Mouse (Mus musculus): ENCODE data around the gene Rnf145. TPM values are rescaled to one million over a fixed set of nuclear protein-coding genes. Genes with fewer than 3 reads are reported as not detected.
"Not testable (repeated sequence)": the region's sequence is repeated elsewhere in the genome, so short reads cannot be mapped to it uniquely, and the experiment has no call there.

Rnf145 gene
- polyA plus RNA-seq, 1 experiment from 2014 or later: 61.4 TPM

GRCm38 (mm10) chr11:44561476-44562015, 42.8 kb downstream of the Rnf145 start:
- no peak for DNase-seq (ENCODE audit: low spot score)

DNA sequence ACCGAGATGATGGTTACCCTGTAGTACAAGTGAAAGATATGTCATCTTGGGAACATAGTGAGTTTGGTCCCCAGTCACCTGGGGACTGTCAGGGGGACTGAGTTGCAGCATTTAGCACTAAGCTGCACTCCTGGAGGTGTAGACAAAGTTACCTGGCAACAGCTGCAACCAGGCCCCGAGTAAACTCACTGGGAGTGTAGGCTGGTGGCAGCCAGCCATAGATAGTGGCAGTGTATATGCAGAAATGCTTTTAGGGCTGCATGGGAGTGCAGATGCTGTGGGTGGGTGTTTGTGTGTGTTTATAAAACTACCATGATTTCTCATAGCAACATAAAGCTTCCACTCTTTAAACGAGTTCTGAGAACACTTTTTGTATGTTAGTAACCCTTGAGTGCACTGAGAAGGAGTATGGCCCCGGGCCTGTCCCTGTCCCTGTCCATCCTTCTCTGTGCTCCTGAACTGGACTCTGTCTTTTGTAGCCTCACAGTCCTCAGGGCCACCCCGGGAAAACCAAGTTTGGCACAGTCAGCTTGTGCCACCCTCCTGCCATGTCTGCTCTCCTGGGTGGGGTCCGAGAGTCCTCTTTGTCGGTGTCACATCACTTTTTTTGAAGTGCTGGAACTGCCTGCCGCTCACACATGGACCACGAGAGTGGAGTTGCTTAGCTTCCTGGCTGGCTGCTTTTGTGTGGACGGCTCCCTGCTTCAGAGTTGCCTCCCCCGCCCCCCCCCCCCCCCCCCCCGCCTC, 43.8 kb downstream of the Rnf145 start:
- Histone ChIP-seq H3K36me3 (ENCODE audit: insufficient read depth, low read length) (peaks cover 55% of the 10 kb centered on the region), H3K9ac (ENCODE audit: low read depth, low read length) (no peak overlapping the region), H3K27ac (no peak overlapping the region), H3K27me3 (ENCODE audit: insufficient read depth, low read length) (no peaks in the 10 kb centered on the region), H3K9me3 (replicated peaks; ENCODE audit: low read length) (no peaks in the 10 kb centered on the region), H3K4me1 (replicated peaks; ENCODE audit: insufficient read depth, low read length) (no peaks in the 10 kb centered on the region), H3K4me2 (ENCODE audit: low read length) (no peak overlapping the region), H3K4me3 (replicated peaks; ENCODE audit: low read depth, low read length) (no peak overlapping the region)
- ATAC-seq (replicated peaks; ENCODE audit: low FRiP score, low read depth) (no peak), DNase-seq (ENCODE audit: low spot score) (no peak)
- no peak for TF ChIP-seq CTCF (IDR thresholded peaks at IDR 0.05; ENCODE audit: low read depth)
- WGBS: 71% methylated on average over 11 of the region's 12 CpGs

More at GRCm38 (mm10) chr11:44561476-44562015, 42.8 kb downstream of the Rnf145 start:
- no peaks in the 10 kb centered on the region for H3K9me3 ChIP-seq (replicated peaks; ENCODE audit: low read length)
- peaks cover 63% of the 10 kb centered on the region for H3K36me3 ChIP-seq (ENCODE audit: insufficient read depth, low read length)
- H3K4me3 ChIP-seq (replicated peaks; ENCODE audit: low read depth, low read length): no peak overlapping the region
- H3K27ac ChIP-seq: no peak overlapping the region
- 84% methylated on average over 21 of the region's 21 CpGs for WGBS
- no peaks in the 10 kb centered on the region for H3K27me3 ChIP-seq (ENCODE audit: insufficient read depth, low read length)
- no peak overlapping the region for H3K4me2 ChIP-seq (ENCODE audit: low read length)
- ATAC-seq (replicated peaks; ENCODE audit: low FRiP score, low read depth): no peak
- TF ChIP-seq CTCF (IDR thresholded peaks at IDR 0.05; ENCODE audit: low read depth): no peak
- H3K4me1 ChIP-seq (replicated peaks; ENCODE audit: insufficient read depth, low read length): no peaks in the 10 kb centered on the region
- H3K9ac ChIP-seq (ENCODE audit: low read depth, low read length): no peak overlapping the region

DNA sequence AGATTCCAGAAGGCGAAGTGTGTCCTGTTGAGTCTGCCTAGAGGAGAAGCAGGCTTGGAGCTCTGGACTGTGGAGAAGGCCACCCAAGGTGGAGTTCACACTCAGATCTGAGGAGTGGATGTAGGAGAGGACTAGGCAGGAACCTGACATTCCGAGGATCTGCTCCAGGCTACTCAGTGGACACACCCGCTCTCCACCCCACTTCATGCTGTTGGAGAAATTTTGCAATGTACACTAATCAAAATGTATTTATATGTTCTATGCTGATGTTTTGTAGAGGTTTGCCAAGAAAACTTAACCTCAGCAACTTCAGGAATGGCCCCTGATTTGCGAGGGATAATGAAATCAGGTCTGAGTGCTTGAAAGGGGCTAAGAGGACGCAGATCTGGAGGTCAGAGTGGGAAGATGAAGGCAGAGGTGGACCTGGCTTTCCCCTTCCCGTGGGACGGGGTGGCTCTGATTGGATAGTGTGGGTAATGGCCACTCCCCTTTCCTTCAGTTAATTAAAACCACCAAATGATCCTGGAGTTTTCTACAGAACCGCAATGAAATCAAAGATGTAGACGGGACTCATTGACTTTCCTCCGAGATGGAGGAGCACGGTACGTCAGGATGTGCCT, 45.6 kb downstream of the Rnf145 start:
- Histone ChIP-seq H3K27me3 (ENCODE audit: insufficient read depth, low read length) (no peaks in the 10 kb centered on the region), H3K4me2 (ENCODE audit: low read length) (no peak overlapping the region), H3K9ac (ENCODE audit: low read depth, low read length) (no peak overlapping the region), H3K4me3 (replicated peaks; ENCODE audit: low read depth, low read length) (no peak overlapping the region), H3K27ac (no peak overlapping the region), H3K36me3 (ENCODE audit: insufficient read depth, low read length) (peaks cover 48% of the 10 kb centered on the region), H3K4me1 (replicated peaks; ENCODE audit: insufficient read depth, low read length) (no peaks in the 10 kb centered on the region), H3K9me3 (replicated peaks; ENCODE audit: low read length) (no peaks in the 10 kb centered on the region)
- DNase-seq (ENCODE audit: low spot score) (no peak), ATAC-seq (replicated peaks; ENCODE audit: low FRiP score, low read depth) (no peak)
- TF ChIP-seq CTCF (IDR thresholded peaks at IDR 0.05; ENCODE audit: low read depth): no peak
- 93% methylated on average over 12 of the region's 12 CpGs for WGBS

DNA sequence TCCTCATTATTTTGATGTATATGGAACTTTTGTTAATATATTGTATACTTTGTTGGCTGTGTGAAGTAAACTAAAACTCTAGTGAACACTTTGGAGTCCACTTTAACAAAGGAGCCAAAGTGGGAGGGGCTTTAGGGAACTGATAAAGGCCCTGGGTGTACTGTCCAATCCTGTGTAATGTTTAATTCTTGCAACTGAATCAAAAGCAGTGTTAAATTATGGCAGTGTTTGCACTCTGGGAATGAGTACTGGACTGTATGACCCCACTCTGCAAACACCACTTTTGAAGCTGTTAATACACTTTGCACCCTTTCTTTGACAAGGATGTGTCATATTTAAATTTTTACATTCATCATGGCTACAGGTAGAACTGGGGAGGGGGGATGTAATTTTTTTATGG, 46.2 kb downstream of the Rnf145 start:
- no peak for ATAC-seq (replicated peaks; ENCODE audit: low FRiP score, low read depth)
- no peaks in the 10 kb centered on the region for H3K4me1 ChIP-seq (replicated peaks; ENCODE audit: insufficient read depth, low read length)
- no peaks in the 10 kb centered on the region for H3K27me3 ChIP-seq (ENCODE audit: insufficient read depth, low read length)
- H3K4me2 ChIP-seq (ENCODE audit: low read length): no peak overlapping the region
- no peak overlapping the region for H3K4me3 ChIP-seq (replicated peaks; ENCODE audit: low read depth, low read length)
- no peak for DNase-seq (ENCODE audit: low spot score)
- TF ChIP-seq CTCF (IDR thresholded peaks at IDR 0.05; ENCODE audit: low read depth): no peak
- no peak overlapping the region for H3K9ac ChIP-seq (ENCODE audit: low read depth, low read length)
- H3K27ac ChIP-seq: no peak overlapping the region
- H3K9me3 ChIP-seq (replicated peaks; ENCODE audit: low read length): no peaks in the 10 kb centered on the region
- H3K36me3 ChIP-seq (ENCODE audit: insufficient read depth, low read length): peaks cover 43% of the 10 kb centered on the region

- not testable (repeated sequence) for DNase-seq (ENCODE audit: low spot score); H3K4me3 ChIP-seq (replicated peaks; ENCODE audit: low read depth, low read length)
- WGBS: 74% methylated on average over 4 of the region's 4 CpGs
These were observed 51.6 kb downstream of the Rnf145 start for GRCm38 (mm10) chr11:44570336-44570735.

DNA sequence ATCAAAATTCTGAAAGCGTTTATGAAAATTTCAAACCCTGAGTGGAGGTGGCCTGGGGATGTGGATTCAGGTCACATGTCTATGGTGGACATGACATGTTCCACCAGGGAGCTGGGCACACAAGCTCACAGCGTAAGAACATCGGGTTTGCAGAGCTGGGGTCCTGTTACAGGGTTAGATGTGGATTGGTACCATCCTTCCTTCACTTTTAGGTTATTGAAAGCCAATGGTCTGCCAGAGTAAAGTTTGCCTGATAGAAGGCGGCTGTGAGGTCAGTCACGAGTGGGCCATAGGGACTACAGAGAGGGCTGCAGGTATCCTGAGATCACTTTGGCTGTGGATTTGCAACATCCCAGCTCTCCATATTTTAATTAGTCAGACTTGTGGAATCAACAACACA, 54.0 kb downstream of the Rnf145 start:
- DNase-seq (ENCODE audit: low spot score) (no peak), ATAC-seq (replicated peaks; ENCODE audit: low FRiP score, low read depth) (no peak)
- H3K9me3 ChIP-seq (replicated peaks; ENCODE audit: low read length): no peaks in the 10 kb centered on the region
- no peak overlapping the region for H3K27ac ChIP-seq
- WGBS: 96% methylated on average over 5 of the region's 5 CpGs
- no peak for TF ChIP-seq CTCF (IDR thresholded peaks at IDR 0.05; ENCODE audit: low read depth)
- no peak overlapping the region for H3K9ac ChIP-seq (ENCODE audit: low read depth, low read length)
- no peaks in the 10 kb centered on the region for H3K36me3 ChIP-seq (ENCODE audit: insufficient read depth, low read length)
- H3K4me2 ChIP-seq (ENCODE audit: low read length): no peak overlapping the region
- H3K4me1 ChIP-seq (replicated peaks; ENCODE audit: insufficient read depth, low read length): no peaks in the 10 kb centered on the region
- H3K27me3 ChIP-seq (ENCODE audit: insufficient read depth, low read length): no peaks in the 10 kb centered on the region
- no peak overlapping the region for H3K4me3 ChIP-seq (replicated peaks; ENCODE audit: low read depth, low read length)

More at GRCm38 (mm10) chr11:44570336-44570735, 51.6 kb downstream of the Rnf145 start:
- H3K27me3 ChIP-seq (ENCODE audit: insufficient read depth, low read length); H3K4me2 ChIP-seq (ENCODE audit: low read length); H3K9ac ChIP-seq (ENCODE audit: low read depth, low read length); ATAC-seq (replicated peaks; ENCODE audit: low FRiP score, low read depth); H3K36me3 ChIP-seq (ENCODE audit: insufficient read depth, low read length); H3K4me1 ChIP-seq (replicated peaks; ENCODE audit: insufficient read depth, low read length); H3K9me3 ChIP-seq (replicated peaks; ENCODE audit: low read length); H3K27ac ChIP-seq: not testable (repeated sequence)
